Mouse (Mus musculus) brown adipose tissue, adult 24 weeks (tissue): Measurements from ENCODE around the gene Zfp148. TPM values are rescaled to one million over a fixed set of nuclear protein-coding genes. Genes with fewer than 3 reads are reported as not detected.

ENCODE experiments used
- H3K27ac ChIP-seq: fragments of 200-500 bp; replicated peaks from 2 replicates; pipeline ENCODE4 v1.5.1; 2012; ENCODE audit warnings: low read depth, mild to moderate bottlenecking, low read length
- H3K4me1 ChIP-seq: fragments of 200-500 bp; 2 replicates; pipeline ENCODE4 v1.6.1; 2012; ENCODE audit warnings: low read length, mixed read lengths; ENCODE audit not compliant: control insufficient read depth, insufficient read depth, insufficient read length
- H3K4me3 ChIP-seq: fragments of 200-500 bp; 2 replicates; pipeline ENCODE4 v1.5.1; 2012; ENCODE audit warnings: low read depth, mild to moderate bottlenecking, low read length, moderate library complexity; ENCODE audit not compliant: insufficient read depth
- polyA plus RNA-seq: library from polyadenylated mRNA; stranded (reverse); fragments of >200 nt; gene quantifications from 2 replicates; pipeline ENCODE4 v1.2.4, GENCODE M21; 2012; ENCODE audit not compliant: missing spikeins, insufficient read depth, insufficient read length

The Zfp148 gene
- polyA plus RNA-seq, 1 experiment: 17.3 TPM

GRCm38 (mm10) chr16:33518236-33518635 lies 137.6 kb downstream of the Zfp148 start:
- H3K4me3 ChIP-seq: no peak overlapping the region
- peaks cover 3% of the 10 kb centered on the region for H3K4me1 ChIP-seq
- no peak overlapping the region for H3K27ac ChIP-seq

GRCm38 (mm10) chr16:33519916-33520568 lies 139.4 kb downstream of the Zfp148 start:
- Histone ChIP-seq H3K4me3 (no peak overlapping the region), H3K4me1 (peaks cover 3% of the 10 kb centered on the region), H3K27ac (no peak overlapping the region)

GRCm38 (mm10) chr16:33522516-33522915 lies 141.9 kb downstream of the Zfp148 start:
- no peak overlapping the region for H3K27ac ChIP-seq
- H3K4me3 ChIP-seq: no peak overlapping the region
- H3K4me1 ChIP-seq: no peaks in the 10 kb centered on the region

GRCm38 (mm10) chr16:33523571-33523970 lies 142.9 kb downstream of the Zfp148 start:
- no peaks in the 10 kb centered on the region for H3K4me1 ChIP-seq
- no peak overlapping the region for H3K27ac ChIP-seq
- no peak overlapping the region for H3K4me3 ChIP-seq

DNA sequence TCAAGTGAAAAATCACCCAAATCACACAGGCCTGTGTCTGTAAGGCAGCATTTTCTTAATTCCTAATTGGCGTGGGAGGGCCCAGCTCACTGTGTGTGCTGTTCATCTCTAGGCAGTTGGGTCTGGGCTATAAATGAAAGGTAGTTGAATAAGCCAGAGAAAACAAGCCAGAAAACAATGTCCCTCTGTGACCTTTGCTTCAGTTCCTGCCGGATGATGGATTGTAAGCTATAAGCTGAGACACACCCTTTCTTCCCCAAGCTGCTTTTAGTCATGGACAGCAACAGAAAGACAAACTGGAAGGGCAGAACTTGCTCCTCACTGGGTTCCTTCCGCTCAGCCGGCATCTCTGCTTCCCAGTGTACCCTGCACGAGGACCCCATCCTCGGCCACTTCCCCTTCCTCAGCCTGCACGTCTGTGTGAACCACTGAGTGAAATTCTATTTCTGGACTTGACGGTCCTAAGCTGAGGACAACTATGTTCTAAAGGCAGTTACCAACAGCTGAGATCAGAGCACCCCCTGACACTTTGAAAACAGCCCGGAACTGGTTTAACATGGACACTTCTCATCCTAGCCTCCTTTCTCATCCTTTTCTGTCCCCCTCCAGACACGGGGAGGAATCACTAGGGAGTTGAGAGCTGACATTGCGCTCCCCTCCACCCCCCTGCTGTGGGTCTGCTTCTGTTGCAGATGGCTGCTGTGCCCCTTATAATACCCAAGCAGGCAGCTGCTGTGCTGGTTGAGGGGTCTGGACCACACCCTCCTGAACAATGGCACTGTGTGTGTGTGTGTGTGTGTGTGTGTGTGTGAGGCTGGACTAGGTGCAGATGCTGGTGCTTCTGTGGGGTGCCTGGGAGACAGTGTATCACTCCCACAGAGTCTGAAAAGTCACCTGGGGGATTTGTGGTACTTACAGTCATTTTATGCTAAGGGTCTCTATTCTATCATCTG lies 149.1 kb downstream of the Zfp148 start:
- peaks cover 11% of the 10 kb centered on the region for H3K4me1 ChIP-seq
- no peak overlapping the region for H3K27ac ChIP-seq
- no peak overlapping the region for H3K4me3 ChIP-seq

DNA sequence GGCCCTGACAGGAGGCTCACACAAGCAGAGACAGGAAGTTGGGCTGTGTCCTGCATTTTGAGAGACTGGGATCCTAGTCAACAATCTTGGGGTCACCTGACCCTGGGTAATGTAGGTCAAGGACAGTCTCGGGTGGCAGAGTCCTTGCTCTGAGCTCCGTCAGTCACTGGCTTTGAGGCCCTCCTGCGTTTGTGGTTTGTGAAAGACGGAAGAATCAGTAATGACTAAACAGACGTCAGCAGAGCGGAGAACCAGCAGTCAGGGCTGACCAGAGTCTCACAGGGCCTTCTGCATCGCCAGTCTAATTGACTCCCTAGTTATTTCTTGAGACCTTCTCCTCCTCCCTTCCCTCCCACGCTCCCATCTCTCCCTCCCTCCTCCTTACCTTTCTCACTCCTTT lies 150.5 kb downstream of the Zfp148 start:
- H3K27ac ChIP-seq: no peak overlapping the region
- H3K4me3 ChIP-seq: no peak overlapping the region
- H3K4me1 ChIP-seq: peaks cover 11% of the 10 kb centered on the region

GRCm38 (mm10) chr16:33536456-33536855 lies 155.8 kb downstream of the Zfp148 start:
- no peak overlapping the region for H3K4me3 ChIP-seq
- no peak overlapping the region for H3K27ac ChIP-seq
- H3K4me1 ChIP-seq: peaks cover under 1% of the 10 kb centered on the region; the same call in 1 of the 2 replicates

DNA sequence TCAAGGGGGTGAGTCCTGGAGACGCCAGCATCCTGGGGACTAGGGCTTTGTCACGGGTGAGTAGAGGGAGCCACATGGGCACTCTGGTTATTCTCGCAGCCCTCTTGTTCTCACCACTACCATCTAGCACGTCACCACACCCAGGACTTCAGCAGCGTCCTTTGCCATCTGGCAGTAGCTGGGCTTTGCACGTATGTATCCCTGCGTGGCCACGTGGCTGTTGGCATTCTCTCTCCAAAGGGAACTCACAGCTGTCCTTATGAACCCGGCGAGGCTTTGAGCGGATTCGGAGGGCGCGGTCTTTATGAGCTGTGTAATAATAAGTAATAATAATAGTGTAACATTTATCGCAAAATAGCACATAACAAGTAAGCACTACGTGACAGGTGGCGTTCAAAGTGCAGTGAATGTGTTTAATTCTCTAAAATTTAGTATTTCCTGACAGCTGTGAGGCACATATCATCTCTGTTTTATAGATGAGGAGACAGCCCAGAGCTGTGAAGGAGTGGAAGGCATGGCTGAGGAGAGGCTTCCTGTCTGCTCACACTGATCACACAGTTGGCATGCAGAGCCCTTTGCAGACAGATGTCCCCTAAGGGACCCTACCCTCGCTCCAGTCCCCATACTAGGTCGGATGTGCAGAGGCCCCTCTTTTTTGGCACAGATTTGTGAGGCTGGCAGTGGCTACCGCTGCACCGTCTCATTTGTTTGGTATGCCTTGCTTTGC lies 157.0 kb downstream of the Zfp148 start:
- Histone ChIP-seq H3K4me1 (no peaks in the 10 kb centered on the region), H3K4me3 (no peak overlapping the region)

GRCm38 (mm10) chr16:33544346-33544745 lies 163.7 kb downstream of the Zfp148 start:
- Histone ChIP-seq H3K4me3 (no peak overlapping the region), H3K4me1 (no peaks in the 10 kb centered on the region), H3K27ac (no peak overlapping the region)

More for the DNA sequence above, 157.0 kb downstream of the Zfp148 start:
- H3K27ac ChIP-seq: no peak overlapping the region

DNA sequence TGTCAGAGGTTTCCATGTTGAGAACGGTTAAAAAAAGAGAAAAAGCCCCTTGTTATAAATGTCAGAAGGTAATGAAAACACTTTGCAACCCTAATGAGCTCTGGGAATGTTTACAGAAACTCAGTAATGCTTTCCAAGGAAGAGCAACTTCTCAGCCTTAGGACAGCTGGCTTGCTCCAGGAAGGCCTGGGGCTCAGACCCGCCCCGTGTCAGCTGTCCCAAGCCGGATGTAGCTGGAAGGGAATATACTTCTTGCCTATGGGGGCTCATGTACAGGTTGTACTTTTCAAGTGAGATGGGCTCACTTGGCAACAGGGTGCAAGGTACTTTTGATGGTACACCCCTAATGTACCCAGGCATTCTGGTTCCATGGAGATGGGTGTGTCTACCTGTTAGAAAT lies 164.9 kb downstream of the Zfp148 start:
- no peak overlapping the region for H3K27ac ChIP-seq
- no peak overlapping the region for H3K4me3 ChIP-seq
- H3K4me1 ChIP-seq: no peaks in the 10 kb centered on the region

GRCm38 (mm10) chr16:33553689-33554342 lies 173.2 kb downstream of the Zfp148 start:
- Histone ChIP-seq H3K27ac (no peak overlapping the region), H3K4me1 (no peaks in the 10 kb centered on the region), H3K4me3 (no peak overlapping the region)

Other genes starting within 250 kb of the Zfp148 start
- 23.3 and 24.1 TPM in 2 replicates for gene Osbpl11, start 195.8 kb upstream of the Zfp148 start, polyA plus RNA-seq
- 23.1 and 36.8 TPM in 2 replicates for gene Snx4, start 129.4 kb upstream of the Zfp148 start, polyA plus RNA-seq
- not detected in 2 replicates for gene Slc12a8, start 136.5 kb downstream of the Zfp148 start, polyA plus RNA-seq